Mouse (Mus musculus): Measurements from ENCODE around the gene Tmem123.

Gene Tmem123

GRCm38 (mm10) chr9:7763614-7764300, at the start of gene Tmem123:
Tmem123 (plus strand) TSS chr9:7764041.
- DNase-seq, result peak; percentile 96

- peak; percentile 46 for DNase-seq
These were observed 49.6 kb upstream of the Tmem123 start for GRCm38 (mm10) chr9:7714062-7714907.

DNA sequence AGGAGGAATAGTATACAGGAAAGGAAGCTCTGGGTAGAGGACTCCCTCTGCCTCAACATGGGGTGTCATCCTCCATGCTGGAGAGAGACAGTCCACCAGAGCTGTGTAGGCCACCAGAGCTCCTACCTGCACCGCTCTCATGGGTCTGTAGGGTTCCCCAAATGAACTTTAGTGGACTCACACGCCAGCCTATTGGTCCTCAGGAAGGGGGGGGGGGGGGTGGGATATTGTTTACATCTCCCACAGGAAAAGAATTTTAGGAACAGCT, 49.0 kb upstream of the Tmem123 start:
- no peak for DNase-seq

GRCm38 (mm10) chr9:7721543-7721942, 42.3 kb upstream of the Tmem123 start:
- DNase-seq, result no peak

DNA sequence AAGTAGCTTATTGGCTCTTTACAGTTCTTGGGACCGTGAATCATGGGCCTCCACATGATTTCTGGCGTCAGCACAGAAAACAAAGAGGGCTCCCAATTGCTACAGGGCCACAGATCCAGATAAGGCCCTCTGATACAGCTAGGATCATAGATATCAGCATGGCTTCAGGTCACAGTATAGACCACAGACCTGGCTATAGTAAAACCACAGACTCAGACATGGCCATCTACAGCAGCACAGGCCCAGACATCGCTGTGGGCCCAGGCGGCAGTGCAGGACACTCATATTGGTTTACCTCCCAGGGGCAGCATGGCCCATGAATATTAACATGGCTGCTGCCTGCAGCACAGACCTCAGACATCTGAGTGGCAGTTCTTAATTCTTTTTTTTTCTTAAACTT, 34.8 kb upstream of the Tmem123 start:
- DNase-seq, result no peak

DNA sequence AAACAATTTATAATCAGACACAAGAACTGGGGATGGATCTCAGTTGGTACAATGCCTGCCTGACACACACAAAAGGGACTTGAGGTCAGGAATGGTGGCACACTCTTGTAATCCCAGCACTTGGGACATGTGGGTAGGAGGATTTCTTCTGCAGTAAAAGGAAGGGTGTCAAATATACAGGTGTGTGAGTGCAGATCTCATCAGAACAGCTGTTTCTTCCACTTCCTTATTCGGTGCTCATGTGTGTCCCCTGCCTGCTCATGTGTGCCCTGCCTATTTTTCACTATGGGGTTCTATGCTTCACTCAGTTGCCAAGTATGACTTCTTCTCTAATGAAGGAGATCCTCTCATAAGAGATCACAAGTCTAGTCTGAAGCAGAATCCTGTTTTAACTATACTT, 21.1 kb upstream of the Tmem123 start:
- no peak for DNase-seq

DNA sequence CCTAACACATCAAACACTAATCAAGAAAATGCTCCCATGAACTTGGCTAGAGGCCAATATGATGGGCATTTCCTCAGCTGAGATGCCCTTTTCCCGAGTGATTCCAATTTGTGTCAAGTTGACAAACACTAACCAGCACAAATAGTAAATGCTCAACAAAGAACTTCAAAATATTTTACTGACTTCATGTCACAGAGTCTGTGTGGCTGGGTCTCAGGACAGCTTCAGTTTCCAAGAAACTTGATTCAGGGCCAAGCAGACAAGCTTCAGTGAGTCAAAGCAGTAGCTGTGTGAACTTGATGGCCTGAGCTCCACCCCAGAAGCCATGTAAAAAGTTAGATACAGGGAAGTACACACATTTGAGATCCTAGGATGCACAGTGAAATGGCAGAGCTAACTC, 19.7 kb upstream of the Tmem123 start:
- no peak for DNase-seq

- no peak for DNase-seq
These were observed 15.0 kb upstream of the Tmem123 start for GRCm38 (mm10) chr9:7748881-7749280.

DNA sequence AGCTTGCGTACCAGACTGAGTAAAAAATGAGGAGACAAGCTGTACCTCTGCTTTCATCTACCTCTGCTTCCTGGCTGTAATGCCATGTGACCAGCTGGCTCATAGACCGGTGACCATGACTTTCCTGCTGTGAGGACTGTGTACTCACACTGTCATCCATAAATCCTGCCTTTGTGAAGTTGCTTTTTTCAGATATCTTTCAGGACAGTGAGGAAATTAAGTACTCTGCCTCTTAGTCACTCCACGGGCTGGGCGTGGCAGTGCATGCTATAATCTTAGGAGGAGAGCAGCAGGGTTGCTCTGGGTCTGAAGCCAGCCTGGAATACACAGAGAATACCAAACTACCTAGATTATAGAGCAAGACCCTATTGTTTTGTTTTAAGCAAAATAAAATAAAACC, 14.3 kb upstream of the Tmem123 start:
- no peak for DNase-seq

DNA sequence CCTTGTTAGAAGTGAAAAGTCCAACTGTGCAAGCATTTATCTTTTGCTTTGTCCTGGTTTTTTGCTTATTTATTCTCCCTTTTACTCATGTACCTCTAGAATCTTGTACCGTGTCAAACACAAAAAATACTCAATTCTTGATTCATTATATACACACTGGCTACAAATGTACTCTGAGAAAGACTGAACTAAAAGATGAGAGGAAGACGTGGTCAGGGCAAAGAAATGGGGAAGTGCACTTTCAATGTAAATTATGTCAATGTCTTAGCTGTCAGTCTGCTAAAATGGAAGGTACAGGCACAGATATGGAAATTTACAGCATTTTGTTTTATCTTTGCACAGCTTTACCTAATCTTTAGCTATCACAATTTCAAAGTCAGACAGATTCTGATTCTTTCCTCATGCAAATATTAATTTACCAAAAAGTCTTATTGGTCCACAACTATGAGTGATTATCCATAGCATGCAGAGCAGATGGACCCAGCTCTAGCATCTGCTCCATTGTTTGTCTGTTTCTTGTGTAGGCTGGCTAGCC, 7.9 kb upstream of the Tmem123 start:
- no peak for DNase-seq

DNA sequence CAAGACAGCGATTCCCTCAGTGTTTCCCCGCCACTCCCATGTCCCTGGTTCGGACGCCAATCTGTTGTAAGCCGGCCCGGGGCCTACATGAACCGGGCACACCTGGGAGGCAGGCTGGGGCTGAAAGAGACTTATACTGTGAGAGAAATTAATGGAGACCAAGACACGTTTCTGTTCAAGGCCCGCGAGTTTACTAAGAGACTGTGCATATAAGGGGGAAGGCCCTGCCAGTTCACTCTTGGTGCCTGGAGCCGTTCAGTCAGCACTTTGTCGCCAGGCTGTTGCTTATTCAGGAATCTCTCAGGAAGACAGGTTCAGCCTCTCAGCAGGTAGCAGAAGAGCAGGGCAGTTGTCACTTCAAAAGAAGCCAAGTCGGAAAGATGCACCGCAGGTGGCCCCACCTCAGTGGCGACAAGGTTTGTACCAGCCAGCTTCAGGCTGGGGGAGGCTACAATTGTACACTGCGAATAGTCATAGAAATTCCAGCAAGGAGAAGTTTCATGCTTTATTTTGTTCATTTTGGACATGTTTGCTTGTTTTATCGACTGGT, 1.9 kb upstream of the Tmem123 start:
- peak; percentile 15 for DNase-seq

DNA sequence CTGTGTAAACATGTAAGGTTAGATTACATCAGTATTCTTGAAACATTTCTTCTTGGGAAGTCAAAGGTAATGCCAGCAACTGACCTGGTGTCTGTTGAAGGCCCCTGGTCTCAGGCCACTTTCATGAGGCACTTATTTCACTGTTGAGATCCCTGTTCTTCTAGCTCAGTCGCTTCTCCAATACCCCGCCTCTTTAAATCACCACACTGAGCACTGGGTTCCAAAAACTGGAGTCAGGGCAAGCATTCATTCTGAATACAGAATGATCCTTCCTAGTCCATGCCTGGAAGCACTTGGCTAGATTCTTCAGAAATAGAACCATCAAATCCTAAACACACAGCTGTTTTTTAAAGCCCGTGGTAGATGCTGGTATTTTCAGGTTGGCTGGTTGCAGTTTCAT, 1.1 kb upstream of the Tmem123 start:
- DNase-seq, result no peak

- no peak for DNase-seq
These were observed 626 bp downstream of the Tmem123 start for GRCm38 (mm10) chr9:7764463-7764871.

DNA sequence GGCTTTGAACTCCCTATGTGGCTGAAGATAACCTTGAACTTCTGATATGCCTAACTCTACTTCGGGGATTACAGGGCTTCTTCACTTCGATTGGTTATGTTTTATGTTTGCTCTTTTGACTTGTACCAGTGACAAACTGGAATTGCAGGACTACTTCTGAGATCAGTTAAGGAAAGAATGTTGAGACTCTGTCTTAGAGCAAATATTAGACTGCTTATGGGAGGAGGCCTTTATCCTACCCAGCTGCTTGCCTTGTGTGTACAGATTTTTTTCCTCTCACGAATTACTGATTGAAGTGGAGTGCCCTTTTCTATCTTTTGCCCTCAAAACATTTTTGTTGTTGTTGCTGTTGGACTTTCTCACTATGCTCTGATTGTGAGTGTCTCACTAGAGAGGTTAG, 1.4 kb downstream of the Tmem123 start:
- DNase-seq, result no peak

- no peak for DNase-seq
These were observed 2.7 kb downstream of the Tmem123 start for GRCm38 (mm10) chr9:7766582-7766981.

GRCm38 (mm10) chr9:7767526-7767925, 3.7 kb downstream of the Tmem123 start:
- DNase-seq, result no peak

- DNase-seq, result no peak
These were observed 5.2 kb downstream of the Tmem123 start for GRCm38 (mm10) chr9:7769081-7769480.

DNA sequence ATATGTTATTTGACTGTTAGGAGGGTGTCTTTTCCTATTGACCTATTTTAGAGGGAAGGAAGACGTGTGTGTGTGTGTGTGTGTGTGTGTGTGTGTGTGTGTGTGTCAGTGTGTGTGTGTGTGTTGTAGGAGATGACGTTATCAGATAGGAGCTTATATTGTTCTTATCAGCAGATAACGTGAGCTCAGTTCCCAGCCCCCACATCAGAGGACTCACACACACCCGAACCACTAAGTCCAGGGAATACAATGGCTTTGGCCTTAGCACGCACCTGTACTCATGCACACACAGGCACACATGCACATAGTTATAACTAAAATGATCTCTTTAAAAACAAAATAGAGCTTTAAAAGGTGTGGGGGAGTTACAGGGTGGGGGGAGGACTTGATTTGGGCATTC, 5.7 kb downstream of the Tmem123 start:
- no peak for DNase-seq

GRCm38 (mm10) chr9:7772361-7772760, 8.5 kb downstream of the Tmem123 start:
- DNase-seq, result no peak

- DNase-seq, result no peak
These were observed 9.1 kb downstream of the Tmem123 start for GRCm38 (mm10) chr9:7772773-7773454.

- DNase-seq, result no peak
These were observed 9.8 kb downstream of the Tmem123 start for GRCm38 (mm10) chr9:7773686-7774085.

GRCm38 (mm10) chr9:7774538-7774937, 10.7 kb downstream of the Tmem123 start:
- no peak for DNase-seq

DNA sequence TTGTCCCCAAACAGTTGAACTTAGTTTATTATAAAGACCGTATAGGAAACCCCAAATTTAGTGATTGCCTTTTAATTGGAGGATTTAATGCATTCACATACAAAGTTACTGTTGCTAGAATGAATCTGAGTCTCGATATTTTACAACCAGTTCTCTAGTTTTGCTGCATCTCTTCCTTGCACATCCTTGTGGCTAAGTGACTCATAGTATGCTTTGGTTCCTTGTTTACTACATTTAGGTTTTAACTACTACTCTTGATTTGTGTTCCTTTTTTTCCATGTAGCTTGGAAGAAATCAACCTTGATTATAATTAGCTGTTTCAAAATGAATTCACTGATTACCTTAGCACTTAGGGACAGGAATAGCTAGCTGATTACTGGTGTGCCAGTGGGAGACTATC, 11.2 kb downstream of the Tmem123 start:
- no peak for DNase-seq

DNA sequence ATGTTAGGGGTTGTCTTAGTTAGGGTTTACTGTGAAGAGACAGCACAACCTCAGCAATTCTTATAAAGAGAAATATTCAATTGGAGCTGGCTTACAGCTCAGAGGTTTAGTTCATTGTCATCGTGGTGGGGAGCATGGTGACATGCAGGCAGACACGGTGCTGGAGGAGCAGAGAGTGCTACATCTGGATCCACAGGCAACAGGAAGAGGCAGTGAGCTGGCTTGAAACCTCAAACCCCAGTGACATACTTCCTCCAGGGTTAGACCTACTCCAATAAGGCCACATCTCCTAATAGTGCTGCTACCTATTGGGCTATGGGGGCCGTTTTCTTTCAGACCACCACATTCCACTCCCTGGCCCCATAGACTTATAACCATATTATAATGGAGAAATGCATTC, 12.1 kb downstream of the Tmem123 start:
- no peak for DNase-seq

All from cerebellum, adult 8-10 months (tissue).